Mouse (Mus musculus) lung, postnatal 0 days (tissue): Measurements from ENCODE around the gene Cass4. TPM values are rescaled to one million over a fixed set of nuclear protein-coding genes. Genes with fewer than 3 reads are reported as not detected.

ENCODE experiments used
- ATAC-seq: fragments of 200-750 bp; cut with Nextera tagmentation; 2 replicates; pipeline ENCODE4 v1.8.0; 2017; ENCODE audit warnings: moderate library complexity
- DNase-seq: peaks from one replicate; pipeline ENCODE4 v3.0.0-alpha.2; 2016; ENCODE audit warnings: low spot score
- H3K27ac ChIP-seq: fragments of 300-500 bp; sonication (generic); 2 replicates; pipeline ENCODE4 v1.5.1; 2014; ENCODE audit warnings: antibody characterized with exemption, mild to moderate bottlenecking, low read length, mixed read lengths
- H3K27me3 ChIP-seq: fragments of 300-500 bp; sonication (generic); replicated peaks from 2 replicates; pipeline ENCODE4 v1.6.1; 2014; ENCODE audit warnings: low read length, mixed read lengths; ENCODE audit not compliant: insufficient read depth
- H3K36me3 ChIP-seq: fragments of 300-500 bp; sonication (generic); 2 replicates; pipeline ENCODE4 v1.6.1; 2014; ENCODE audit warnings: low read length, mixed read lengths; ENCODE audit not compliant: insufficient read depth
- H3K4me1 ChIP-seq: fragments of 300-500 bp; sonication (generic); 2 replicates; pipeline ENCODE4 v1.6.1; 2014; ENCODE audit warnings: antibody characterized with exemption, low read depth, low read length, mixed read lengths; ENCODE audit not compliant: insufficient read depth
- H3K4me2 ChIP-seq: fragments of 300-500 bp; sonication (generic); replicated peaks from 2 replicates; pipeline ENCODE4 v1.6.1; 2014; ENCODE audit warnings: low read depth, mild to moderate bottlenecking, low read length, moderate library complexity, mixed read lengths
- H3K4me3 ChIP-seq: fragments of 300-500 bp; sonication (generic); 2 replicates; pipeline ENCODE4 v1.5.1; 2014; ENCODE audit warnings: low read depth, low read length
- H3K9ac ChIP-seq: fragments of 300-500 bp; sonication (generic); replicated peaks from 2 replicates; pipeline ENCODE4 v1.6.1; 2014; ENCODE audit warnings: low read depth, mild to moderate bottlenecking
- H3K9me3 ChIP-seq: fragments of 300-500 bp; sonication (generic); 2 replicates; pipeline ENCODE4 v1.6.1; 2016; ENCODE audit warnings: low read length, mixed read lengths
- CTCF ChIP-seq: IDR thresholded peaks from 2 replicates; pipeline ENCODE4 v1.5.1; 2016; ENCODE audit warnings: antibody characterized with exemption, mild to moderate bottlenecking
- EP300 ChIP-seq: IDR thresholded peaks from 2 replicates; pipeline ENCODE4 v1.6.1; 2016; ENCODE audit warnings: antibody characterized with exemption, mild to moderate bottlenecking, control low read depth
- WGBS: fragments of 180-500 bp; shearing (Covaris S2); extraction: QIAGEN DNeasy Blood & Tissue Kit; methylation state at CpG from one replicate; pipeline ENCODE4 v1.1.7; 2014; 5-methylcytosine and 5-hydroxymethylcytosine counted together
- polyA plus RNA-seq: library from polyadenylated mRNA; unstranded; fragments of >200 nt; fragmentation: Nextera tagmentation; extraction: Ambion mirVana; gene quantifications from 2 replicates; pipeline ENCODE4 v1.2.1, GENCODE M21; 2015

Cass4 gene
- polyA plus RNA-seq, 1 experiment from 2014 or later, result 9.3 TPM

GRCm38 (mm10) chr2:172406173-172406572 is 12.6 kb downstream of the Cass4 start:
- ATAC-seq (no peak), DNase-seq (no peak)
- 33% methylated on average over 4 of the region's 4 CpGs for WGBS
- Histone ChIP-seq H3K9ac (no peak overlapping the region), H3K9me3 (no peaks in the 10 kb centered on the region), H3K36me3 (no peaks in the 10 kb centered on the region), H3K4me2 (no peak overlapping the region), H3K4me1 (peaks cover 5% of the 10 kb centered on the region; the same call in 1 of the 2 replicates), H3K4me3 (no peak overlapping the region), H3K27me3 (no peaks in the 10 kb centered on the region), H3K27ac (no peak overlapping the region)
- TF ChIP-seq EP300, result no peak
- no peak for TF ChIP-seq CTCF

- Histone ChIP-seq H3K4me3 (no peak overlapping the region), H3K27me3 (no peaks in the 10 kb centered on the region), H3K4me1 (no peaks in the 10 kb centered on the region), H3K4me2 (no peak overlapping the region), H3K36me3 (no peaks in the 10 kb centered on the region), H3K27ac (no peak overlapping the region), H3K9me3 (no peaks in the 10 kb centered on the region), H3K9ac (no peak overlapping the region)
- no peak for TF ChIP-seq EP300
- ATAC-seq (no peak), DNase-seq (no peak)
- WGBS, result 71% methylated on average over 2 of the region's 2 CpGs
Observed at GRCm38 (mm10) chr2:172407499-172407898, 13.9 kb downstream of the Cass4 start.

GRCm38 (mm10) chr2:172410686-172411085 is 17.1 kb downstream of the Cass4 start:
- Histone ChIP-seq H3K27ac (no peak overlapping the region), H3K9me3 (no peaks in the 10 kb centered on the region), H3K4me3 (no peak overlapping the region), H3K27me3 (no peaks in the 10 kb centered on the region), H3K9ac (no peak overlapping the region), H3K4me1 (0 out of 2 replicates have a peak, but pooled peaks cover 3% of the 10 kb centered on the region), H3K36me3 (no peaks in the 10 kb centered on the region), H3K4me2 (no peak overlapping the region)
- peak; percentile 59 for DNase-seq
- 49% methylated on average over 2 of the region's 2 CpGs for WGBS
- TF ChIP-seq CTCF (no peak), EP300 (no peak)
- ATAC-seq, result no peak

GRCm38 (mm10) chr2:172411091-172411490 is 17.5 kb downstream of the Cass4 start:
- H3K27ac ChIP-seq, result peak overlapping the region; percentile 79; the same call in 1 of the 2 replicates
- ATAC-seq, result peak; percentile 87

GRCm38 (mm10) chr2:172412454-172412853 is 18.9 kb downstream of the Cass4 start:
- H3K4me2 ChIP-seq, result 0 out of 2 replicates have a peak overlapping the region, but pooled peaks have one; percentile 17
- 8% methylated on average over 9 of the region's 9 CpGs for WGBS

More at GRCm38 (mm10) chr2:172411091-172411490, 17.5 kb downstream of the Cass4 start:
- Histone ChIP-seq H3K4me2 (no peak overlapping the region), H3K9ac (no peak overlapping the region), H3K4me3 (no peak overlapping the region), H3K4me1 (0 out of 2 replicates have a peak, but pooled peaks cover 3% of the 10 kb centered on the region), H3K9me3 (no peaks in the 10 kb centered on the region), H3K36me3 (no peaks in the 10 kb centered on the region), H3K27me3 (no peaks in the 10 kb centered on the region)
- TF ChIP-seq EP300 (peak; percentile 55; the same call in 1 of the 2 replicates), CTCF (no peak)
- 50% methylated on average over 11 of the region's 11 CpGs for WGBS
- DNase-seq, result peak; percentile 92

GRCm38 (mm10) chr2:172413273-172413672 is 19.7 kb downstream of the Cass4 start:
- no peak overlapping the region for H3K4me3 ChIP-seq
- peak overlapping the region; percentile 80 for H3K27ac ChIP-seq
- ATAC-seq (peak; percentile 55), DNase-seq (peak; percentile 87)
- TF ChIP-seq CTCF (no peak), EP300 (peak; percentile 43; the same call in 1 of the 2 replicates)
- 0 out of 2 replicates have a peak, but pooled peaks cover 3% of the 10 kb centered on the region for H3K4me1 ChIP-seq
- 18% methylated on average over 4 of the region's 4 CpGs for WGBS
- H3K9ac ChIP-seq, result no peak overlapping the region
- no peak overlapping the region for H3K4me2 ChIP-seq
- H3K27me3 ChIP-seq, result no peaks in the 10 kb centered on the region
- H3K9me3 ChIP-seq, result no peaks in the 10 kb centered on the region
- no peaks in the 10 kb centered on the region for H3K36me3 ChIP-seq

More at GRCm38 (mm10) chr2:172412454-172412853, 18.9 kb downstream of the Cass4 start:
- Histone ChIP-seq H3K9ac (no peak overlapping the region), H3K36me3 (no peaks in the 10 kb centered on the region), H3K27ac (peak overlapping the region; percentile 80; the same call in 1 of the 2 replicates), H3K27me3 (no peaks in the 10 kb centered on the region), H3K4me3 (no peak overlapping the region), H3K4me1 (0 out of 2 replicates have a peak, but pooled peaks cover 3% of the 10 kb centered on the region), H3K9me3 (no peaks in the 10 kb centered on the region)
- ATAC-seq (peak; percentile 79), DNase-seq (peak; percentile 93)
- peak; percentile 61 for TF ChIP-seq EP300
- TF ChIP-seq CTCF, result no peak
